Mouse (Mus musculus) brain, embryonic 14.5 days (tissue): Measurements from ENCODE around the gene Ccdc106.

ENCODE experiments used
- CTCF ChIP-seq: fragments of 200-500 bp; IDR thresholded peaks from 2 replicates; pipeline ENCODE4 v1.5.1; 2012; ENCODE audit warnings: inconsistent platforms, mild to moderate bottlenecking, moderate library complexity, borderline replicate concordance; ENCODE audit not compliant: insufficient read depth, insufficient read length; ENCODE audit errors: extremely low read depth
- POLR2A ChIP-seq: fragments of 200-500 bp; IDR thresholded peaks from 2 replicates; pipeline ENCODE4 v1.6.1; 2012; ENCODE audit warnings: mild to moderate bottlenecking, inconsistent platforms, borderline replicate concordance; ENCODE audit not compliant: poor library complexity, insufficient read depth, insufficient read length, severe bottlenecking; ENCODE audit errors: extremely low read depth

DNA sequence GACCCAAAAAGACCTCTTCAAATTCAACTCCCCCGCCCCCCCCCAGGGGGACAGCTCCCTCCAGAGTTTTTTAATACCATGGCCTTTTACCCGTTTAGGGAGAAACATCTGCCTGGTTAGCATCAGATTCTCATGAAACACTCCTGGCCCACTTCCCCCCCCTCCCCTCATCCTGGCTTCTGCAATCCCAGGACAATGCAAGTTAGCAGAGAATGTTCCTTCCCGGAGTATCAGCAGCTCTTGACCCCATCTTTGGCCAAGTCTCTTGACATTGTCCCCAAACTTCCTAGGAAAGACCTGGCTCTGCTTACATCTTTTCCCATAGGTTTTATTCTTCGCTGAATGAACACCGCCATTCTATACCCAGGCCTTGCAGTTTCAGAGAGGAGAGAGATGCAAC is 844 bp downstream of the Ccdc106 start:
- TF ChIP-seq CTCF (no peak), POLR2A (no peak)
